Mouse (Mus musculus) forebrain, embryonic 12.5 days (tissue): ENCODE data around the gene Fam98c. TPM values are rescaled to one million over a fixed set of nuclear protein-coding genes. Genes with fewer than 3 reads are reported as not detected.
A peak's percentile ranks its signal among the peaks of the same experiment; 100 is the strongest.
"Not testable (repeated sequence)": the region's sequence is repeated elsewhere in the genome, so short reads cannot be mapped to it uniquely, and the experiment has no call there.

Experiments used
- ATAC-seq: fragments of 200-750 bp; cut with Nextera tagmentation; 2 replicates; pipeline ENCODE4 v1.8.0; 2017; ENCODE audit warnings: moderate TSS enrichment; ENCODE audit not compliant: low FRiP score
- H3K27ac ChIP-seq: fragments of 300-500 bp; sonication (generic); 2 replicates; pipeline ENCODE4 v1.5.1; 2016; ENCODE audit warnings: mild to moderate bottlenecking
- H3K27me3 ChIP-seq: fragments of 300-500 bp; sonication (generic); 2 replicates; pipeline ENCODE4 v1.6.1; 2016; ENCODE audit warnings: mild to moderate bottlenecking
- H3K36me3 ChIP-seq: fragments of 300-500 bp; sonication (generic); replicated peaks from 2 replicates; pipeline ENCODE4 v1.6.1; 2016; ENCODE audit warnings: mild to moderate bottlenecking
- H3K4me1 ChIP-seq: fragments of 300-500 bp; sonication (generic); 2 replicates; pipeline ENCODE4 v1.6.1; 2016
- H3K4me2 ChIP-seq: fragments of 300-500 bp; sonication (generic); 2 replicates; pipeline ENCODE4 v1.6.1; 2016; ENCODE audit warnings: mild to moderate bottlenecking, moderate library complexity
- H3K4me3 ChIP-seq: fragments of 300-500 bp; sonication (generic); replicated peaks from 2 replicates; pipeline ENCODE4 v1.5.1; 2016; ENCODE audit warnings: mild to moderate bottlenecking
- H3K9ac ChIP-seq: fragments of 300-500 bp; sonication (generic); 2 replicates; pipeline ENCODE4 v1.6.1; 2016; ENCODE audit warnings: mild to moderate bottlenecking
- H3K9me3 ChIP-seq: fragments of 300-500 bp; sonication (generic); 2 replicates; pipeline ENCODE4 v1.6.1; 2016
- whole genome bisulfite sequencing: fragments of 180-500 bp; shearing (Covaris S2); methylation state at CpG from one replicate; pipeline ENCODE4 v1.1.7; 2016; 5-methylcytosine and 5-hydroxymethylcytosine counted together
- polyA plus RNA-seq: library from polyadenylated mRNA; unstranded; fragments of >200 nt; fragmentation: Nextera tagmentation; extraction: Ambion mirVana; gene quantifications from 2 replicates; pipeline ENCODE4 v1.2.1, GENCODE M21; 2016

The Fam98c gene
- polyA plus RNA-seq, 1 experiment from 2014 or later, result 16.4 TPM

DNA sequence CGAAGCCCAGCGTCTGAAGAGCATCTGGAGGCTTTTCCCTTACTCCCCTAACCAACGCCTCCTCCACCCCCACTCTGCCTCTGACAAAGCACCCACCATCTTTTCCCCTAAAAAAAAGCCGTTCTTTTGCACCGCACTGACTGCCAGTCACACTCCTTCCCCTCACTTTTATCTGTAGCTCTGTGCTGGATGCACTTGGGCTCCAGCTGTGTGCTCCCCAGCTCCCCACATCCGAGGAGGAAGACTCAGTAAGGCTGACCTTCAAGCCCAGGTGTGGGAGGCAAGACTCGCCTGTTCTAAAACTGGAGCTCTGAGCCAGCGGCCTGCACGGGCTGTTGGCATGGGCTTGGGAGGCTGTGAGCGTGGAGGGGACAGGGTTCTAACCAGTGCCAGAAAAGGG, 4.5 kb downstream of the Fam98c start:
- peaks cover 8% of the 10 kb centered on the region for H3K4me1 ChIP-seq
- H3K36me3 ChIP-seq, result 0 out of 2 replicates have a peak, but pooled peaks cover 3% of the 10 kb centered on the region
- H3K4me3 ChIP-seq, result no peak overlapping the region
- H3K27me3 ChIP-seq, result peaks cover 5% of the 10 kb centered on the region; the same call in 1 of the 2 replicates
- no peak for ATAC-seq
- no peak overlapping the region for H3K9ac ChIP-seq
- H3K27ac ChIP-seq, result no peak overlapping the region
- 0 out of 2 replicates have a peak, but pooled peaks cover 4% of the 10 kb centered on the region for H3K9me3 ChIP-seq
- WGBS, result 72% methylated on average over 10 of the region's 10 CpGs
- no peak overlapping the region for H3K4me2 ChIP-seq

DNA sequence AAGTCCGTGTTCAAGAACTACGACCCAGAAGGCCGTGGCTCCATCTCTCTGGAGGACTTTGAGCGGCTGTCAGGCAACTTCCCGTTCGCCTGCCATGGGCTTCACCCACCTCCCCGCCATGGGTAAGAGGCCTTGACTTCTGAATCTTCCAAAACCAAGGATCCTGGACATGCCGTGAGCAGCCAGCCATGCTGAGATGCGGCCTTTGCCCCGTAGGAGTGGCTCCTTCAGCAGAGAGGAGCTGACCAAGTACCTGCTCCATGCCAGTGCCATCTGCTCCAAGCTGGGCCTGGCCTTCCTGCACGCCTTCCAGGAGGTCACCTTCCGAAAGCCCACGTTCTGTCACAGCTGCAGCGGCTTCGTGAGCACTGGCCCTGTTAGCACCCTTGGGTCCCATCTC, 7.3 kb downstream of the Fam98c start:
- H3K36me3 ChIP-seq, result no peaks in the 10 kb centered on the region
- no peak for ATAC-seq
- no peaks in the 10 kb centered on the region for H3K4me1 ChIP-seq
- H3K4me3 ChIP-seq, result no peak overlapping the region
- H3K9ac ChIP-seq, result no peak overlapping the region
- no peak overlapping the region for H3K4me2 ChIP-seq
- 87% methylated on average over 15 of the region's 15 CpGs for WGBS
- peaks cover 5% of the 10 kb centered on the region; the same call in 1 of the 2 replicates for H3K27me3 ChIP-seq
- H3K9me3 ChIP-seq, result no peaks in the 10 kb centered on the region
- no peak overlapping the region for H3K27ac ChIP-seq

DNA sequence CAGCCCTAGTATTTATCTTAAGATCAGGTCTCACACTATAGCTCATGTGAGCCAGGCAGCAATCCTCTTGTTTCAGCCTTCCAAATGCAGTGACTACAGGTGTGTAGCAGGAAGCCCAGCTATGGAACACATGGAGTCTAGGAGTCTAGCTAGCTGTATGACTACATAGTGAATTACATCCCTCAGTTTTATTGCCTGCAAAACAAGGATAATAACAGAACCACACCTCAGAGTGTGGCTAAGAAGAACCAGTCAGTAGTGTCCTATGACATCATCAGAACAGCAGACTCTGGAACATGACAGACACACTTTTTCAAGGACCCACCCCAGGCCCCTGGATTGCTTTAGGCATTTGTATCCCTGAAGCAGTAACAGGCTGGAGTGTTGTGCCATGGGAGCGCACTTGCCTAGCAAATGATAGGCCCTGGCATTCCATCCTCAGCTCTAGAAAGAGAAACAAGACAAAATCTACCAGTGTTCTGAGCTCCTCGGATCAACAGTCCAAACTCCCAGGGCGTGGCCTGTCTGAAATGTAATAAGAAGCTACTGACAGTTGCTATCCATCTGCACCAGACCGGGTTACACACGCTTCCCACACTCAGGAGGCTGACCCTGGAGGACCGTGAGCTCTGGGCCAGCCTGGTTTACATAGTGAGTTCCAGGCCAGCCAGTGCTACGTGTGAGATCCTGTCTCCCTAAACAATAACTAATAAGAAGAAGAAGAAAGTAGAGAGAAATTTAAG, 9.2 kb downstream of the Fam98c start:
- Histone ChIP-seq H3K4me2 (no peak overlapping the region), H3K4me1 (no peaks in the 10 kb centered on the region), H3K27ac (no peak overlapping the region), H3K4me3 (no peak overlapping the region), H3K36me3 (no peaks in the 10 kb centered on the region), H3K27me3 (peaks cover 5% of the 10 kb centered on the region; the same call in 1 of the 2 replicates), H3K9me3 (no peaks in the 10 kb centered on the region), H3K9ac (no peak overlapping the region)
- ATAC-seq, result no peak
- 87% methylated on average over 7 of the region's 7 CpGs for WGBS

DNA sequence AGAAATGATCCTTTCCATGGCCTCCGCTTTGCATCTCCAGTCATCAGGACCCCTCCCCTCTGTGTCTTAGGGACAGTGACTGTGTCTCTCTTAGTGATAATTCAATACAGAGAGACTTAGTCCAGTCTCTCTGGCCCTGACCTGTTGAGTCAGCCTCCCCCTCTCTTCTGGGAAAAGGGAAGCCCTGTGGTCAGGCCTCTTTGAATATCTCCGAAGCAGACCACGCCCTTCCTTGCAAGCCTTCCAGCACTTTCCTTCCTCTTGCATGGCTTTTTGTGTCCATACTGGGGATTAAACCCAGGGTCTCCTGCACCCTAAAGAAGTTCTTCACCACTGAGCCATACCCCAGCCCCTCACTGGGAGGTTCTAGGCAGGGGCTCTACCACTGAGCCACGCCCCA, 12.0 kb downstream of the Fam98c start:
- Histone ChIP-seq H3K36me3 (no peaks in the 10 kb centered on the region), H3K4me2 (no peak overlapping the region), H3K27me3 (no peaks in the 10 kb centered on the region), H3K27ac (no peak overlapping the region), H3K4me1 (no peaks in the 10 kb centered on the region), H3K9me3 (no peaks in the 10 kb centered on the region), H3K4me3 (no peak overlapping the region), H3K9ac (no peak overlapping the region)
- 95% methylated on average over 4 of the region's 4 CpGs for WGBS
- ATAC-seq, result no peak

DNA sequence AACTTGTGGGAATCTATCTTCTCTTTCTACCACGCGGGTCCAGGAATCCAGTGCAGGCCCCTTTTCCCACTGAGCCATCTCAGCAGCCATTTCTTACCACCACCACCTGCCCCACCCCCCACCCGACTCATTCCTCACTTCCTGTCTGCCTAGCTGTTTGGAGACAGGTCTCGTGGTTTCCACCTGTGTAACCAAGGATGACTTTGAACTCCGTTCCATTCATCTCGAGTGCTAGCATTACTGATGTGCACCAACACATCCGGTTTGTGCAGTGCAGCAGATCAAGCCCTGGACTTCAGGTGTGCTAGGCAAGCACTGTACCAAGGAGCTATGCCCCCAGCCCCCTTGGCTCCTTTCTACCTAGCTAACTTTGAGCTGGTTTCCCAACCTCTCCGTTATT, 14.6 kb downstream of the Fam98c start:
- peaks cover 4% of the 10 kb centered on the region for H3K27me3 ChIP-seq
- H3K9ac ChIP-seq, result no peak overlapping the region
- H3K4me1 ChIP-seq, result no peaks in the 10 kb centered on the region
- H3K9me3 ChIP-seq, result no peaks in the 10 kb centered on the region
- H3K4me3 ChIP-seq, result no peak overlapping the region
- 84% methylated on average over 8 of the region's 8 CpGs for WGBS
- H3K36me3 ChIP-seq, result no peaks in the 10 kb centered on the region
- no peak overlapping the region for H3K27ac ChIP-seq
- H3K4me2 ChIP-seq, result no peak overlapping the region
- ATAC-seq, result no peak

GRCm38 (mm10) chr7:29139237-29139636, 16.8 kb downstream of the Fam98c start:
- not testable (repeated sequence) for H3K4me3 ChIP-seq, H3K9ac ChIP-seq, H3K27ac ChIP-seq, H3K4me2 ChIP-seq, H3K36me3 ChIP-seq, ATAC-seq, H3K9me3 ChIP-seq
- Histone ChIP-seq H3K4me1 (peaks cover 10% of the 10 kb centered on the region; the same call in 1 of the 2 replicates), H3K27me3 (peaks cover 25% of the 10 kb centered on the region)
- WGBS, result 91% methylated on average over 3 of the region's 4 CpGs

DNA sequence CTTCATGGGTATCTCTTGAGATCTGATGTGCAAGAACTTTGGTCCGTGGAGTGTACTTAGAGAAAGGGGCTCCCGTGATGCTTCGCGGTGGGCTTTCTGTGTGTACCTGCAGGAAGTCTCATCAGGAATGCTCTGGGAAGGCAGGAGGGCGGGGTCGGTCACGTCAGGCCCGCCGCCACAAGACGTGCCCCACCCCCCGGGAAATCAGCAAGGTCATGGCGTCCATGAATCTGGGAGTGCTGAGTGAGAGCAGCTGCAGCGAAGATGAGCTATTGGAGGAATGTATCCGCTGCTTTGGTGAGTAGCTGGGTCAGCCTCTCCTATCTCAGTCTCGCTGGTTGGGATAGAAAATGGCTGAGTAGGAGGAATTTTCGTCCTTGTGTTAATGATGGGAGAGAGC, 18.6 kb downstream of the Fam98c start:
- H3K36me3 ChIP-seq, result no peaks in the 10 kb centered on the region
- H3K4me3 ChIP-seq, result no peak overlapping the region
- peaks cover 11% of the 10 kb centered on the region; the same call in 1 of the 2 replicates for H3K4me1 ChIP-seq
- no peak overlapping the region for H3K4me2 ChIP-seq
- H3K9me3 ChIP-seq, result no peaks in the 10 kb centered on the region
- WGBS, result 51% methylated on average over 16 of the region's 16 CpGs
- no peak overlapping the region for H3K27ac ChIP-seq
- no peak overlapping the region for H3K9ac ChIP-seq
- no peak for ATAC-seq
- peaks cover 29% of the 10 kb centered on the region for H3K27me3 ChIP-seq

GRCm38 (mm10) chr7:29134693-29135386, 21.2 kb downstream of the Fam98c start, which contains the start of gene Rasgrp4:
TSS of gene Rasgrp4 (plus strand) at chr7:29134851.
- H3K4me2 ChIP-seq, result peak within 1 kb of the TSS; percentile 57
- ATAC-seq, result no peak
- H3K4me1 ChIP-seq, result peaks cover 11% of the 10 kb centered on the region; the same call in 1 of the 2 replicates
- peak within 1 kb of the TSS; percentile 40 for H3K9ac ChIP-seq
- 2% methylated on average over 11 of the region's 20 CpGs for WGBS
- H3K27me3 ChIP-seq, result peaks cover 29% of the 10 kb centered on the region
- H3K27ac ChIP-seq, result no peak within 1 kb of the TSS
- no peaks in the 10 kb centered on the region for H3K9me3 ChIP-seq
- no peaks in the 10 kb centered on the region for H3K36me3 ChIP-seq
- peak within 1 kb of the TSS; percentile 33 for H3K4me3 ChIP-seq

DNA sequence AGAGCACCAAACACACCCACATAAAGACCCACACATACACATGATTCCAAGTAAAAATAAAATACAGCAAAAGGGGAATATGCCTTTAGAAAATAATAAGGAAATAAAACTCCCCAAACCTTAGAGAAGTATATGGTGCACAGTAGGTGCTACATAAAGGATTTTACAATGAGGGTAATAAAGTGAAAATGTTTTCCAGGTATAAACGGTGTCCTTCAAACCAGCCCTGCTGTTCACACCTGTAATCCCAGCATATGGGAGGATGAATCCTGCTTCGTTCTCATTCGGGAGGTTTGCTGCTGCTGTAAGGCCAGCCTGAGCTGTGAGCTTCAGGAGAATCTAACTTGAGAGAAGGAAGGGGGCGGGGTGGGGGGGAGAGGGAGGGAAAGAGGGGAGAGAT, 21.8 kb downstream of the Fam98c start:
- WGBS, result 11% methylated on average over 4 of the region's 4 CpGs
- Histone ChIP-seq H3K4me1 (peaks cover 11% of the 10 kb centered on the region; the same call in 1 of the 2 replicates), H3K4me2 (peak overlapping the region; percentile 57), H3K9ac (peak overlapping the region; percentile 40; the same call in 1 of the 2 replicates), H3K27ac (no peak overlapping the region), H3K9me3 (no peaks in the 10 kb centered on the region), H3K36me3 (no peaks in the 10 kb centered on the region), H3K4me3 (peak overlapping the region; percentile 33), H3K27me3 (peaks cover 29% of the 10 kb centered on the region)
- no peak for ATAC-seq

DNA sequence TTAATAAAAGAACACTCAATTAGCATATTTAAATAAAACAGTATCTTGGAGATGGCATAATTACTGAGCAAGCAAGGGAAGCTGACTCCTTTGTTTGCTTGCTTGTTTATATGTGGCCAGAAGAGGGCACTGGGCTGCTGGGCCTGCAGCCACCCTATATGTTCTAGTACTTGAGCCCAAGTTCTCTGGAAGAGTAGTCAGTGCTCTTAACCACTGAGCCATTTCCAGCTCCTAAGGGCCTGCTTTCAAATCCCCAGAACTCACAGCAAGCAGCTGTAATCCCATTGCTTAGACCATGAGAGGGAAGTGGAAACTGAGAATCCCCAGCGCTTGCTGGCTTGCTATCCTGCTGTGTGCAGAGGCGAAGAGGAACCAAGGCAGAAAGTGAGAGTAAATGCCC, 27.3 kb downstream of the Fam98c start:
- Histone ChIP-seq H3K4me3 (no peak overlapping the region), H3K9ac (no peak overlapping the region), H3K4me1 (peaks cover 12% of the 10 kb centered on the region), H3K9me3 (no peaks in the 10 kb centered on the region), H3K36me3 (no peaks in the 10 kb centered on the region), H3K4me2 (no peak overlapping the region), H3K27ac (no peak overlapping the region), H3K27me3 (peaks cover 16% of the 10 kb centered on the region)
- 48% methylated on average over 2 of the region's 2 CpGs for WGBS
- no peak for ATAC-seq

- no peaks in the 10 kb centered on the region for H3K36me3 ChIP-seq
- peaks cover 17% of the 10 kb centered on the region for H3K27me3 ChIP-seq
- no peak overlapping the region for H3K4me2 ChIP-seq
- WGBS, result 45% methylated on average over 7 of the region's 7 CpGs
- no peak overlapping the region for H3K9ac ChIP-seq
- no peaks in the 10 kb centered on the region for H3K9me3 ChIP-seq
- H3K27ac ChIP-seq, result no peak overlapping the region
- H3K4me1 ChIP-seq, result peaks cover 12% of the 10 kb centered on the region
- no peak overlapping the region for H3K4me3 ChIP-seq
- ATAC-seq, result no peak
Measured at GRCm38 (mm10) chr7:29126173-29126915, 29.7 kb downstream of the Fam98c start.

DNA sequence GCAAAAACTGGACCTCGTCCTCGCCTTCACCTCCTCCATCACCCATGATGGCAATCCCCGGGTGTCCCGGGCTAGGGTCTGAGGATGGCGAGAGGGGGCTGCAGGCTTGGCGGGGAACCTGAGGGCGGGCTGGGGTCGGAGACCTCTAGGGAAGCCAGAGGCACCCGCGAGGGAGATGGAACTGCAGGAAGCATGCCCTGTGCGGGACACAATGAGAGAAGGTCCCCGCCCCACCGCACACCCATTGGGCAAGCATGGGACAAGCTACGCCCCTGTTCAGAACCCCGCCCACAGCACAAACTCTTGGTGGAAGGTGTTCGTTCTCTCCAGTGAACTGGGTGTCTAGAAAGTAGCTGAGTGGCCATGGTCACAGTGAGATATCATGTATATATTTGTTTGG, 31.1 kb downstream of the Fam98c start, which contains the start of gene Ryr1:
Ryr1 (minus strand) TSS at position 210 of the 400 bp plus-strand sequence.
- ATAC-seq, result peak; percentile 75
- H3K9me3 ChIP-seq, result no peaks in the 10 kb centered on the region

More for the DNA sequence above, 31.1 kb downstream of the Fam98c start, which contains the start of gene Ryr1:
- Histone ChIP-seq H3K36me3 (no peaks in the 10 kb centered on the region), H3K27ac (no peak within 1 kb of the TSS), H3K4me2 (peak within 1 kb of the TSS; percentile 76), H3K27me3 (peaks cover 17% of the 10 kb centered on the region), H3K9ac (peak within 1 kb of the TSS; percentile 57), H3K4me1 (peaks cover 12% of the 10 kb centered on the region), H3K4me3 (peak within 1 kb of the TSS; percentile 42)
- WGBS, result 1% methylated on average over 16 of the region's 16 CpGs
